Mouse (Mus musculus): ENCODE data around the gene Thsd7b.

Gene Thsd7b

GRCm38 (mm10) chr1:129272982-129273937 is at the start of gene Thsd7b:
Thsd7b (plus strand) TSS chr1:129273302.
- DNase-seq (ENCODE audit: low read depth, low spot score) = peak; percentile 44

- DNase-seq (ENCODE audit: low read depth, low spot score) = peak; percentile 49
These were observed 28.8 kb upstream of the Thsd7b start for GRCm38 (mm10) chr1:129244292-129244691.

- DNase-seq (ENCODE audit: low read depth, low spot score) = no peak
These were observed 22.2 kb upstream of the Thsd7b start for GRCm38 (mm10) chr1:129250704-129251443.

- DNase-seq (ENCODE audit: low read depth, low spot score) = no peak
These were observed 6.4 kb upstream of the Thsd7b start for GRCm38 (mm10) chr1:129266684-129267083.

- DNase-seq (ENCODE audit: low read depth, low spot score) = no peak
These were observed 31.1 kb downstream of the Thsd7b start for GRCm38 (mm10) chr1:129304173-129304572.

- no peak for DNase-seq (ENCODE audit: low read depth, low spot score)
These were observed 51.3 kb downstream of the Thsd7b start for GRCm38 (mm10) chr1:129324388-129324787.

- no peak for DNase-seq (ENCODE audit: low read depth, low spot score)
These were observed 51.7 kb downstream of the Thsd7b start for GRCm38 (mm10) chr1:129324798-129325197.

GRCm38 (mm10) chr1:129356631-129357030 is 83.5 kb downstream of the Thsd7b start:
- DNase-seq (ENCODE audit: low read depth, low spot score) = no peak

GRCm38 (mm10) chr1:129357378-129357777 is 84.3 kb downstream of the Thsd7b start:
- no peak for DNase-seq (ENCODE audit: low read depth, low spot score)

GRCm38 (mm10) chr1:129363368-129363767 is 90.3 kb downstream of the Thsd7b start:
- DNase-seq (ENCODE audit: low read depth, low spot score) = no peak

GRCm38 (mm10) chr1:129364828-129365227 is 91.7 kb downstream of the Thsd7b start:
- no peak for DNase-seq (ENCODE audit: low read depth, low spot score)

GRCm38 (mm10) chr1:129365590-129365989 is 92.5 kb downstream of the Thsd7b start:
- DNase-seq (ENCODE audit: low read depth, low spot score) = no peak

- no peak for DNase-seq (ENCODE audit: low read depth, low spot score)
These were observed 113.4 kb downstream of the Thsd7b start for GRCm38 (mm10) chr1:129386479-129386878.

GRCm38 (mm10) chr1:129411584-129411983 is 138.5 kb downstream of the Thsd7b start:
- DNase-seq (ENCODE audit: low read depth, low spot score) = no peak

GRCm38 (mm10) chr1:129421581-129421980 is 148.5 kb downstream of the Thsd7b start:
- no peak for DNase-seq (ENCODE audit: low read depth, low spot score)

- no peak for DNase-seq (ENCODE audit: low read depth, low spot score)
These were observed 191.3 kb downstream of the Thsd7b start for GRCm38 (mm10) chr1:129464414-129464813.

GRCm38 (mm10) chr1:129473504-129473903 is 200.4 kb downstream of the Thsd7b start:
- DNase-seq (ENCODE audit: low read depth, low spot score) = no peak

- DNase-seq (ENCODE audit: low read depth, low spot score) = no peak
These were observed 211.3 kb downstream of the Thsd7b start for GRCm38 (mm10) chr1:129484266-129485031.

GRCm38 (mm10) chr1:129491136-129491535 is 218.0 kb downstream of the Thsd7b start:
- peak; percentile 17 for DNase-seq (ENCODE audit: low read depth, low spot score)

- no peak for DNase-seq (ENCODE audit: low read depth, low spot score)
These were observed 220.8 kb downstream of the Thsd7b start for GRCm38 (mm10) chr1:129493929-129494328.

GRCm38 (mm10) chr1:129501707-129502106 is 228.6 kb downstream of the Thsd7b start:
- no peak for DNase-seq (ENCODE audit: low read depth, low spot score)

- DNase-seq (ENCODE audit: low read depth, low spot score) = no peak
These were observed 243.3 kb downstream of the Thsd7b start for GRCm38 (mm10) chr1:129516379-129516778.

Data from ZHBTc4 (cell line).